Mouse (Mus musculus): ENCODE measurements at regions not wholly inside any gene's neighbourhood (a gene's known extent, or its start where the extent isn't known, plus 50 kb on each side); places are given as distances from the start of the nearest gene placed in this dataset.
"Not testable (repeated sequence)": the region's sequence is repeated elsewhere in the genome, so short reads cannot be mapped to it uniquely, and the experiment has no call there.

GRCm38 (mm10) chr13:46038441-46039331 lies 73.9 kb upstream of the Atxn1 start:
- DNase-seq (ENCODE audit: low read depth, low spot score): peak; percentile 69

GRCm38 (mm10) chr13:46032281-46032680 lies 67.5 kb upstream of the Atxn1 start:
- no peak for DNase-seq (ENCODE audit: low read depth, low spot score)

GRCm38 (mm10) chr13:46026018-46026417 lies 61.2 kb upstream of the Atxn1 start:
- DNase-seq (ENCODE audit: low read depth, low spot score): peak; percentile 82

- peak; percentile 64 for DNase-seq (ENCODE audit: low read depth, low spot score)
Observed at GRCm38 (mm10) chr13:46023630-46024041, 58.8 kb upstream of the Atxn1 start.

GRCm38 (mm10) chr13:46023187-46023586 lies 58.4 kb upstream of the Atxn1 start:
- no peak for DNase-seq (ENCODE audit: low read depth, low spot score)

DNA sequence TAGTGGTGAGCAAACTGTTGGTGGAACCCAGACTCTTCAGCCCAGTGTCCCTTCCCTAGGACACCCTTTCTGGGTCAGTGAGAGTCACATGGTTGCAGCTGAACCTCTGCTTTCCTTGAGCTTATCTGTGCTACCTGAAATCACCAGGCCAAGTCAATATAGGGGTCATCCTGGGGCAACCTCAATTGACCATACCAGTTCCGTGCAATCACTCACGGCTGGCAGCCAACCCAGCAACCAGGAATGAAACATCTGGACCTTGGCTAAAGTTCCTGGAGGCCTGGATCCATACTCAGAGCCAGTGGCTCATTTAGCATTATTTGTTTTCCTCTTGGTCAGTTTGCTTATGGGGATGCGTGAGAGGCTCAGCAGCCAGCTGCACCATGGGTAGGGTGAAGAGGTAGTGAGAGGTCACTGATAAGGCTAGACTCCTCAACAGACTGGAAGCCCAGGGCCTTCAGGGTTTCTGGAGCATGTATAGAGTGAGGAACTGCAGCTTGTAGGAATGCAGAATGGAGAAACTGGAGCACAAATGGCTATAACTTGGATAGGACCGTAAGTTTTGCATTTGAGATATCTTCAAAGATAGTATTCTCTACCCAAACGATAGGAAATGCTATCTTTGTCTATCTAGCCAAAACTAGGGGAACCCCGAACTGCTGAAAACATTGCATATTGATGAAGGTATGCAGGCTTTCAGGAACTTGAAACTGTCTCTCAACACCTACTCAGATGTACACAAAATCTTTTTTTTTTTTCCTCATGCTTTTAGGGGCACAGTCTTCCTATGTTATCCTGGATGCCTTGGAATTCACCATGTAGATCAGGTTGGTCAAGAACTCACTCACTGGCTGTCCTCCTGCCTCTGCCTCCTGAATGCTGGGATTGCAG lies 56.4 kb upstream of the Atxn1 start:
- no peak for DNase-seq (ENCODE audit: low read depth, low spot score)

DNA sequence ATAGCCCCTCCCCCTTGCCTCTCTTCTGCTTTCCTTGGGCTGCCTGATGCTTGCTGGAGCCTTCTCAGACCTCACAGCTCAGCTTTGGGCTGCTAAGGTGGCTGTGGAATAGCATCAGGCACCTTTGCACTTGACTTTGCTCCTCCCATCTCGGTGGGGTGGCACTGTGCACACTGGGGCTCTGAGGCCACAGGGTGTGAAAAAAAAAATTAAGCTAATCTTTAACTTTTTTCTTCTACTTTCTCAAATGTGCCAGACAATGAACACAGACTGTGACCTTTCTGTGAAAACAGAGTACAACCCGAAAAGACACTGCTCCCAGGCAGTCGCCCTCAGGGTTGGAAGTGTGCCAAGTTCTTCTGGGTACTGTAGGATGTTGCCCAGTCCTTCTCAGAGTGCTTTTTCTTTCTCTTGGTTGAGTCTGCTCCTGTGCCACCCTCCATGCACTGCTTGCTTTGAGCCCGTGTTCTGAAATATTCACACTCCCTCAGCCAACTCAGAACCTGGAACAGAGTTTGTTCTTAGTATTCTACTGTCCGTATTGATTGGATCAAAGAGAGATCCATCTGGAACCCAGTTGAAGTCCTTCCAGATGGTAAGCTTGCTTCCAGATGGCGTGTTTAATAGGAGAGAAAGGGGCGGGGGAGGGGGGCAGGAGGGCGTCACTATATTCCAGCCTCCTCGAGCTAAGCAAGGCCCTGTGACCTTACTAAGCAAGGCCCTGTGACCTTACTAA lies 54.8 kb upstream of the Atxn1 start:
- peak; percentile 90 for DNase-seq (ENCODE audit: low read depth, low spot score)

DNA sequence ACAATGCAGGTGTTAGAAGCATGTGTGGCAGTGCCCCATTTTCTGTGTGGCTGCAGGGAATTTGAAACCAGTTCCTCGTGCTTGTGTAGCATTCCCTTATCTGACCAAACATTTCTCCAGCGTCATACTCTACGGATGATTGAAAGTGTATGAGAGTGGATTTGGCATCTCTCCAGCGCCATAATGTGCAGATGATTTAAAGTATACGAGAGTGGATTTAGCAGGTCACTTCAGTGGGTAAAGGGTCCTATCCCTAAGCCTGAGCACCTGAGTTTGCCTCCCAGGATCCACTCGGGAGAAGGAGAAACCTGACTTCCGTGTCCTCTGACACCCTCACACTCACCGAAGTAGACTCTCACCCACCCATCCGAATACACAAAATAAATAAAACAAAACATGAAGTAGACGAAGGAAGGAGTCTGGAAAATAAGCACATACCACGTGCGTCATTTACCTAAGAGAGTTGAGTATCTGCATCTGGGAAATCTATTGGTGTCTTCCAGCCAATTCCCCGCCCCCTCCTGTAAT lies 54.2 kb upstream of the Atxn1 start:
- no peak for DNase-seq (ENCODE audit: low read depth, low spot score)

DNA sequence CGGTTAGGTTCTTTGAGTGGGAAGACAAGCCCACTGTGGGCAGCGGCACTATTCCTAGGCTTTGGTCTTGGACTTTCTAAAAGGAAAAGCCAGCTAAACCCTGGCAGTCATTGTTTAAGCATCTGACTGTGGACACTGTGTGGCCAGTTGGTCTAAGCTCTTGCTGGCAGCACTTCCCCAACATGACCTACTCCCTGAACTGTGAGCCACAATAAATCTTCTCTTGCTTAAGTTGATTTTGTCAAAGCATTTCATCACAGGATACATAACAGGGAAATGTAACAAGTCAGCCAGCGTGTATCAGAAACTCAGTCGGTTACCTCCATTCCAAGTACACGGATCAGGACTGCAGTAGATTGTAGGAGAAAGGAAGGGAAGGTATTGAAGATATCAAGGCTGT lies 52.9 kb upstream of the Atxn1 start:
- no peak for DNase-seq (ENCODE audit: low read depth, low spot score)

GRCm38 (mm10) chr13:46017011-46017410 lies 52.2 kb upstream of the Atxn1 start:
- not testable (repeated sequence) for DNase-seq (ENCODE audit: low read depth, low spot score)

GRCm38 (mm10) chr13:46015231-46015630 lies 50.4 kb upstream of the Atxn1 start:
- no peak for DNase-seq (ENCODE audit: low read depth, low spot score)

- DNase-seq (ENCODE audit: low read depth, low spot score): no peak
Observed at GRCm38 (mm10) chr13:46014637-46015036, 49.8 kb upstream of the Atxn1 start.

Data from brain, adult 2 months (tissue).